Mouse (Mus musculus): ENCODE data around the gene Ccdc47.

GRCm38 (mm10) chr11:106201337-106202122 lies 14.6 kb downstream of the Ccdc47 start:
- no peak for TF ChIP-seq CTCF (IDR thresholded peaks at IDR 0.05; ENCODE audit: low read depth)
- TF ChIP-seq EP300 (IDR thresholded peaks at IDR 0.05; ENCODE audit: low read depth), result no peak

Data from heart, postnatal 0 days (tissue).